Mouse (Mus musculus): ENCODE data around the gene Pcyt1a. TPM values are rescaled to one million over a fixed set of nuclear protein-coding genes. Genes with fewer than 3 reads are reported as not detected.

Gene Pcyt1a
- total and polyA plus RNA-seq, 3 experiments: 42.2 to 91.2 (median 89.9) TPM

Other genes with a start within 250 kb of the Pcyt1a start
- gene Fbxo45, start 183.8 kb upstream of the Pcyt1a start, total RNA-seq (2021): 10 to 100 TPM; 12.8 to 16.8 TPM
- 3.3 and 3.9 TPM in 2 replicates for gene Fbxo45, start 183.8 kb upstream of the Pcyt1a start, polyA plus RNA-seq (2012; rRNA removed)
- gene Wdr53, start 183.7 kb upstream of the Pcyt1a start, total RNA-seq (2021): 10 to 100 TPM; 10.2 to 16.1 TPM
- gene Wdr53, start 183.7 kb upstream of the Pcyt1a start, polyA plus RNA-seq (2012; rRNA removed): 0.62 and 1.6 TPM in 2 replicates
- gene Smco1, start 159.5 kb upstream of the Pcyt1a start, total RNA-seq (2021): not detected
- not detected in 2 replicates for gene Smco1, start 159.5 kb upstream of the Pcyt1a start, polyA plus RNA-seq (2012; rRNA removed)
- 10 to 100 TPM; 20.4 to 24.8 TPM for gene Rnf168, start 153.5 kb upstream of the Pcyt1a start, total RNA-seq (2021)
- 9.2 and 11.3 TPM in 2 replicates for gene Rnf168, start 153.5 kb upstream of the Pcyt1a start, polyA plus RNA-seq (2012; rRNA removed)
- gene Ubxn7, start 98.7 kb upstream of the Pcyt1a start, total RNA-seq (2021): 10 to 100 TPM; 44.2 to 73.3 TPM
- 1.3 and 1.8 TPM in 2 replicates for gene Ubxn7, start 98.7 kb upstream of the Pcyt1a start, polyA plus RNA-seq (2012; rRNA removed)
- under 1 TPM; 0.29 to 0.93 TPM for gene Tm4sf19, start 30.4 kb upstream of the Pcyt1a start, total RNA-seq (2021)
- gene Tm4sf19, start 30.4 kb upstream of the Pcyt1a start, polyA plus RNA-seq (2012; rRNA removed): 0.20 and 0.21 TPM in 2 replicates
- gene Tctex1d2, start 11.2 kb upstream of the Pcyt1a start, total RNA-seq (2021): 1 to 10 TPM; 4.8 to 8.1 TPM
- 4.0 and 4.7 TPM in 2 replicates for gene Tctex1d2, start 11.2 kb upstream of the Pcyt1a start, polyA plus RNA-seq (2012; rRNA removed)
- under 1 TPM in 1 of 2 experiments, not detected in 1; 0.28 TPM for gene Slc51a, start 57.0 kb downstream of the Pcyt1a start, total RNA-seq (2021)
- 0.23 and 0.33 TPM in 2 replicates for gene Slc51a, start 57.0 kb downstream of the Pcyt1a start, polyA plus RNA-seq (2012; rRNA removed)
- not detected for gene Zdhhc19, start 65.3 kb downstream of the Pcyt1a start, total RNA-seq (2021)
- gene Zdhhc19, start 65.3 kb downstream of the Pcyt1a start, polyA plus RNA-seq (2012; rRNA removed): not detected in 2 replicates
- 10 to 100 TPM; 25.5 to 62.9 TPM for gene Tfrc, start 178.0 kb downstream of the Pcyt1a start, total RNA-seq (2021)
- 0.99 and 1.2 TPM in 2 replicates for gene Tfrc, start 178.0 kb downstream of the Pcyt1a start, polyA plus RNA-seq (2012; rRNA removed)
- 10 to 100 TPM; 26.5 to 47.4 TPM for gene Tnk2, start 213.0 kb downstream of the Pcyt1a start, total RNA-seq (2021)
- gene Tnk2, start 213.0 kb downstream of the Pcyt1a start, polyA plus RNA-seq (2012; rRNA removed): 100 and 110 TPM in 2 replicates